Mouse (Mus musculus): ENCODE measurements around the gene Tmem210. TPM values are rescaled to one million over a fixed set of nuclear protein-coding genes. Genes with fewer than 3 reads are reported as not detected.

Gene Tmem210
- polyA plus RNA-seq, 1 experiment from 2014 or later: not detected

DNA sequence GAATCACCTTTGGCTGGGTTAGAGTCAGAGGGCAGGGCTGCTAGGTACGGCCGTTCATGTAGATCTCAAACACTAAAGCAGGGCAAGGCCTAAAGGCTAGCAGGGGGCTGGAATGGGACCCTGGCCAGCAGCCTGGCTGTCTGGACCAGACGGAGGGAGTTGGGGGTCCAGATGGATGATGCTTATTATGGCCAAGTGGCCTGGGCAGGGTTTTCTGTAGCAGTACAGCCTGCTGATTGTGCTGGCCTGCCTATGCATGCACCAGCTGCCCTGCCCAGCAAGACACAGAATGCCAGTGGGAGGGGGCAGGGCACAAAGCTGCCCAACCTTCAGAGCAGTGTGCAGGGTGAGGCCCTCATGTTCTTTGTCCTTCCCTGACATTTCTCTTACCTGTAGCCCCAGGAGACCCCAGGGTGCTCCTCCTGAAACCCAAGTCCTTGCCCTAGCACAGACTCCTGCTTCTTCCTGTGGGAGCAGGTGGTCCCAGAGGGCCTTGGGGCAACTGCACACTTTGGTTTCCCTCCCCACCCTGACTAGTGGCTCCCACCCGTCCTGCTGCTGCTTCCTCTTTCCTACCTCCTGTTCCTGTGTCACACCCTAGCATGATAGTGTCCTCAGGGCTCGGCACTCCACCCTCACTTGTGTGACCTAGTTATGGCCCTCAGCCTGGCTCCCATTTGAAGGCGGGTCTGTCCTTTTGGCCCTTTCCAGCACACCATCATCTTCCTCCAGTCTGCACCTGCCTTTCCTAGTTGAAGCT is 21.9 kb upstream of the Tmem210 start:
- Histone ChIP-seq H3K36me3 (peaks cover 31% of the 10 kb centered on the region), H3K9me3 (no peaks in the 10 kb centered on the region), H3K4me3 (peak overlapping the region; percentile 4; the same call in 1 of the 2 replicates), H3K9ac (peak overlapping the region; percentile 44), H3K27ac (replicated peaks) (no peak overlapping the region), H3K4me1 (peaks cover 59% of the 10 kb centered on the region), H3K27me3 (replicated peaks) (peaks cover 19% of the 10 kb centered on the region), H3K4me2 (peak overlapping the region; percentile 16)
- WGBS: 60% methylated on average over 6 of the region's 6 CpGs
- no peak for ATAC-seq (ENCODE audit: extremely low read depth, insufficient number of reproducible peaks, low FRiP score, low TSS enrichment)

DNA sequence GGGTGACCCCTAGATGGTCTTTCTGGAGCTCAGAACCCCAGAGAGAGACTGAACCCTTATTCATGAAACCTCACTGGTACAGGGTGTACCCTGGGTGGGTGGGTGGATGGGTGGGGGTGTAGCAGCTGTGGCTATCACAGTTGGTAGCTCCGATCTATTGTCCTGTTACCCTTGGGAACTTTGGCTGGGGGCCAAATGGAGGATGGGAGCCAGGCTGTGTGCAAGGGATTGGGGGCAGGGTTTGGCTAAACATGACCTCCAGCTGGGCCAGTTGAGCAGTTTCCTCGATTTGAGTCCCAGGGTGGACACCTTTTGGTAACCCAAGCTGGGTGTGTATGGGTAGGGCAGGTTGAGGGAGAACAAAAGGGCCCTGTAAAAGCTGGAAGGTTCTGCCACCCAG is 21.2 kb upstream of the Tmem210 start:
- Histone ChIP-seq H3K36me3 (peaks cover 31% of the 10 kb centered on the region), H3K27ac (replicated peaks) (no peak overlapping the region), H3K4me2 (peak overlapping the region; percentile 16), H3K27me3 (replicated peaks) (peaks cover 19% of the 10 kb centered on the region), H3K4me3 (no peak overlapping the region), H3K9me3 (no peaks in the 10 kb centered on the region), H3K4me1 (peaks cover 65% of the 10 kb centered on the region), H3K9ac (peak overlapping the region; percentile 44; the same call in 1 of the 2 replicates)
- ATAC-seq (ENCODE audit: extremely low read depth, insufficient number of reproducible peaks, low FRiP score, low TSS enrichment): no peak
- 30% methylated on average over 2 of the region's 2 CpGs for WGBS

DNA sequence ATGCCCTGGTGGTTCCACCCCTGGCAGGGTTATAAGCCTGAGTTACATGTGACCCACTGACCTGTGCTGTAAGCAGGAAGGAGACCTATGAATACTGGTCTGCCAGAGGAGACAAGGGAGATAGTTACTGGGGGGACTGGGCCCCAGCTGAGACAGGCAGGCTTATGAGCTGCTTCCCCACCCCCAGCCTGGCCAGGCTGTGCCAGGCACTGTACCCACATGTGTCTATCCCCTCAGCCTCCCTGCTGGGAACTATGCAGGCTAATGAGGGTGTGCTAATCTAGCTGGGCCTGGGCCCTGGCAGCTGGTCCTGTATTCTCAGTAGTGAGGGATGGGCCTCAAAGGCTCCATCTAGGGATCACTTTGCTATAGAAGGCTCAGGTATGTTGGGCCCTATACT is 20.7 kb upstream of the Tmem210 start:
- peaks cover 61% of the 10 kb centered on the region for H3K4me1 ChIP-seq
- peaks cover 19% of the 10 kb centered on the region for H3K27me3 ChIP-seq (replicated peaks)
- H3K9me3 ChIP-seq: no peaks in the 10 kb centered on the region
- no peak overlapping the region for H3K9ac ChIP-seq
- no peak for ATAC-seq (ENCODE audit: extremely low read depth, insufficient number of reproducible peaks, low FRiP score, low TSS enrichment)
- no peak overlapping the region for H3K27ac ChIP-seq (replicated peaks)
- peaks cover 31% of the 10 kb centered on the region for H3K36me3 ChIP-seq
- H3K4me2 ChIP-seq: no peak overlapping the region
- no peak overlapping the region for H3K4me3 ChIP-seq

DNA sequence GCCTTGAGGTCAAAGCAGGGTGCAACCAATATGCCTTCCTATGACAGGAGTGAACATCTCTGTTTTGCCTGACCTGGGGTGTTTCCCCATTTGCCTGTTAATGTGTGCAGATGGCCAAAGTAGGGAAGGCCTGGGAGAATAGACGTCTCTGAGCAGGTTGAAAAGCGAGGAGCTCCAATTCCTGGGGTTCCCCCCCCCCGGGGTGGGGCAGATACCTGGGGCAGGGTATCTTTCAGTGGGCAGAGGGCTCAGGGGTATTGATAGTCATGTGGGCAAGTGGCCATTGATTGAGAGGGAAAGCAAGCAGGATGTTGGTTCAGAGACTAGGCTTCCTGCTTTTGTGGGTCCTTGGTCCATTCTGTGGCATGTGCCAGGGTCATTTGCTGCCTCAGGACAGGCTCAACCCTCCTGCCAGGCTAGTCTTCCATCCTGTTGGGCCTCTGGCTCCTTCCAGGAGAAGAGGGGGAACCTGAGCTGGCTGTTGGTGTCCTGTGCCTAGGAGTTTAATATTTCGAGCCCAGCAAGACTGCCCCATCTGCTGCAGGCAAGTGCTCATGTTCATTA is 20.1 kb upstream of the Tmem210 start:
- H3K27me3 ChIP-seq (replicated peaks): peaks cover 19% of the 10 kb centered on the region
- H3K36me3 ChIP-seq: peaks cover 31% of the 10 kb centered on the region
- no peak overlapping the region for H3K4me2 ChIP-seq
- peak overlapping the region; percentile 3; the same call in 1 of the 2 replicates for H3K9ac ChIP-seq
- no peak overlapping the region for H3K4me3 ChIP-seq
- 69% methylated on average over 4 of the region's 4 CpGs for WGBS
- no peak overlapping the region for H3K27ac ChIP-seq (replicated peaks)
- H3K9me3 ChIP-seq: no peaks in the 10 kb centered on the region
- H3K4me1 ChIP-seq: peaks cover 61% of the 10 kb centered on the region
- ATAC-seq (ENCODE audit: extremely low read depth, insufficient number of reproducible peaks, low FRiP score, low TSS enrichment): no peak

DNA sequence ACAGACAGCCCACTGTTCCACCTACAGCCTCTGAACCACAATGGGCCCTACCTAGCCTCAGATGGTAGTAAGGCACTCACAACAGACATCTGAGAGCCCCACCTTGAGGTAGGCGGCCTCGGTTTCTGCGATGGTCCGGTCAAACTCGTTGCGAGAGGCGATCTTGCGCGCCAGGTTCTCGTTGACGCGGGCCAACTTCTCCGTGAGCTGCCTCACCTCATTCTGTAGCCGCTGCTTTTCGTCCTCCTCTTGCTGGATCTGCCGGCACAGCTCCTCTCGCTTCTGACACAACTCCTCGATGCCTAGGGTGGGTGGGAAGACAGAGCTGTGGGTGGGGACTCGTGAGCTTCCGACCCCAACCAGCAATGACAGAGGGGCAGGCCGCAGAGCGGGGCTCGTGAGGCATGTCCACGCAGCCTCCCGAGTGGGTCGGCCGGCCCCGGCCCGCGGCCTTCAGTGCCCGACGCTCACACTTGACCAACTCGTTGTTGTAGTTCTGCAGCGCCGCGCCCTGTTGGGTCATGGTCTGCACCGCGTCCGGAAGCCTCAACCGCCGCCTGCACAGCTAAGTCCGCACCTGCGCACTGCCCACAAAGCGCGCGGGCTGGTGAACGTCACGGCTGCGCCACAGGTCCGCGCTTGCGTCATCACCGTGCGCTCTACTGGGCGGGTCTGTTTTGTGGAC is 16.0 kb upstream of the Tmem210 start, which contains the start of the genes Ssna1 and Anapc2:
Gene Ssna1 (minus strand): TSS at position 612 of the 685 bp plus-strand sequence.
Gene Anapc2 (plus strand): TSS at position 652 of the 685 bp plus-strand sequence.
- Histone ChIP-seq H3K4me2 (peak within 1 kb of the TSS; percentile 98), H3K36me3 (peaks cover 67% of the 10 kb centered on the region), H3K4me1 (peaks cover 35% of the 10 kb centered on the region), H3K4me3 (peak within 1 kb of the TSS; percentile 89), H3K9ac (peak within 1 kb of the TSS; percentile 94), H3K27me3 (replicated peaks) (no peaks in the 10 kb centered on the region), H3K27ac (replicated peaks) (peak within 1 kb of the TSS; percentile 86), H3K9me3 (no peaks in the 10 kb centered on the region)
- ATAC-seq (ENCODE audit: extremely low read depth, insufficient number of reproducible peaks, low FRiP score, low TSS enrichment): peak; percentile 92
- 0% methylated on average over 55 of the region's 55 CpGs for WGBS

DNA sequence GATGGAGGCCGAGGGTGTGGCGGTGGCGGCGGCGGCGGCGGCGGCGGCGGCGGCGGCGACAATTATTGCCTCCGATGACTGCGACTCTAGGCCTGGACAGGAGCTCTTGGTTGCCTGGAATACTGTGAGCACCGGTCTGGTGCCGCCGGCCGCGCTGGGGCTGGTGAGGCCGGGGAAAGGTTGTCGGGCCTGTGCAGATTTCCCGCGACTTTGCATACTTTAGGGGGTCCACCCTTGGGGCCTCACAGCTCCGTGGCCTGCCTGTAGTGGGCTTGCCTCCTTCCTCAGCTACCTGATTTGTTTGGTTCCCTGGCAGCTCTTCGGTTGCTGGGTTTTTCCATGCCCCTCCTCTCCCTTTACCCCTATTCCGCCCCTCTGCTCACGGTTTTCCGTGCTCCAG is 15.4 kb upstream of the Tmem210 start:
- peak overlapping the region; percentile 74 for H3K27ac ChIP-seq (replicated peaks)
- H3K9ac ChIP-seq: peak overlapping the region; percentile 94
- ATAC-seq (ENCODE audit: extremely low read depth, insufficient number of reproducible peaks, low FRiP score, low TSS enrichment): 0 out of 2 replicates have a peak, but pooled peaks have one; percentile 38
- H3K36me3 ChIP-seq: peaks cover 72% of the 10 kb centered on the region
- no peaks in the 10 kb centered on the region for H3K27me3 ChIP-seq (replicated peaks)
- H3K9me3 ChIP-seq: no peaks in the 10 kb centered on the region
- H3K4me2 ChIP-seq: peak overlapping the region; percentile 98
- peak overlapping the region; percentile 89 for H3K4me3 ChIP-seq
- WGBS: 0% methylated on average over 29 of the region's 29 CpGs
- peaks cover 30% of the 10 kb centered on the region for H3K4me1 ChIP-seq

DNA sequence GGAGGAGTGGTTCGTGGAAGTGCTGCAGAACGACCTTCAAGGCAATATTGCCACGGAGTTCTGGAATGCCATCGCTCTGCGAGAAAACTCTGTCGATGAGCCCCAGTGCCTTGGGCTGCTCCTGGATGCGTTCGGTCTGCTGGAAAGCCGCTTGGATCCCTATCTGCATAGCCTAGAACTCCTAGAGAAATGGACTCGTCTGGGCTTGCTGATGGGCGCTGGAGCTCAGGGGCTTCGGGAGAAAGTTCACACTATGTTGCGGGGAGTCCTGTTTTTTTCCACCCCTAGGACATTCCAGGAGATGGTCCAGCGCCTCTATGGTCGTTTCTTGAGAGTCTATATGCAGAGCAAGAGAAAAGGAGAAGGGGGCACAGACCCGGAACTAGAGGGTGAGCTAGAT is 14.9 kb upstream of the Tmem210 start:
- H3K9ac ChIP-seq: peak overlapping the region; percentile 94
- ATAC-seq (ENCODE audit: extremely low read depth, insufficient number of reproducible peaks, low FRiP score, low TSS enrichment): no peak
- H3K36me3 ChIP-seq: peaks cover 76% of the 10 kb centered on the region
- H3K27me3 ChIP-seq (replicated peaks): no peaks in the 10 kb centered on the region
- 26% methylated on average over 16 of the region's 16 CpGs for WGBS
- H3K4me1 ChIP-seq: peaks cover 27% of the 10 kb centered on the region
- H3K27ac ChIP-seq (replicated peaks): peak overlapping the region; percentile 74
- H3K4me3 ChIP-seq: peak overlapping the region; percentile 89
- H3K9me3 ChIP-seq: no peaks in the 10 kb centered on the region
- H3K4me2 ChIP-seq: peak overlapping the region; percentile 98

DNA sequence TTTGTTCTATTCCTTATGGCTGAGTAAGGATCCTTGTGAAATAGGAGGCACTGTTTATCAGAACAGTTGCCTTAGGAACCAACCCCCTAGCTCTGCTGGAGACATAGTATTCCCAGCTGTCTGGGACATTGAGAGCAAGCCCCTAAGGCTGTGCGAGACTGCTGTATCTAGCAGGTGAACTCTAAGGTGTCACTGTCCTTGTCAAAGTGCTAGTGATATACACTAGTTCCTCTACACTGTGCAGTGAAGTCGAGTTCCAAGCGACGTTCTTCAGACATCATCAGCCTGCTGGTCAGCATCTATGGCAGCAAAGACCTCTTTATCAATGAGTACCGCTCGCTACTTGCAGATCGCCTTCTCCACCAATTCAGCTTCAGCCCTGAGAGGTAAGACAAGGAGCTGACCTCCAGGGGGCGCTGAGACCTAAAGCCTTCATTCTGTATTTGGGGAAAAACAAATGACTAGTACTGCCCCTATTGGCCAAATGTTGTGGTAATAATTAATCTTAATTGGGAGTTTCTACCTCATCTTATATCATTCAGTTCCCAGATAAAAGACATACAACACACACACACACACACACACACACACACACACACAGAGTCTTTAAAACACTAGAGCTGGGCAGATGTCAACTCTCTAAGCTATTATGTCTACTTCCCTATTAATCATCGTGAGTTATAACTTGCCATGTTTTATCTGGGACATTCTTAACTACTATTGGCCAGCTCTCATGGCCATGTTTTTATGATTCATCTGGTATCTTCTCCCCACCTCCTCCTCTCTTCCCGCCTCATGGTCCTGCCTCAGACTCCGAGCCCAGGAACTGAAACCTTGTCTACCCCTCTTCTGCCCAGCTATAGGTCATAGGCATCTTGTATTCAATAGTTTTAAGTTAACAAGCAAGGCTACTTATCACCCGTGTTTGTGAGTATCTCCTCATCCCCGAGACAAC is 8.7 kb upstream of the Tmem210 start:
- WGBS: 61% methylated on average over 13 of the region's 13 CpGs
- ATAC-seq (ENCODE audit: extremely low read depth, insufficient number of reproducible peaks, low FRiP score, low TSS enrichment): no peak
- no peak overlapping the region for H3K27ac ChIP-seq (replicated peaks)
- H3K4me1 ChIP-seq: peaks cover under 1% of the 10 kb centered on the region; the same call in 1 of the 2 replicates
- no peaks in the 10 kb centered on the region for H3K27me3 ChIP-seq (replicated peaks)
- peaks cover 98% of the 10 kb centered on the region for H3K36me3 ChIP-seq
- H3K9ac ChIP-seq: no peak overlapping the region
- H3K4me2 ChIP-seq: no peak overlapping the region
- H3K9me3 ChIP-seq: no peaks in the 10 kb centered on the region
- no peak overlapping the region for H3K4me3 ChIP-seq

DNA sequence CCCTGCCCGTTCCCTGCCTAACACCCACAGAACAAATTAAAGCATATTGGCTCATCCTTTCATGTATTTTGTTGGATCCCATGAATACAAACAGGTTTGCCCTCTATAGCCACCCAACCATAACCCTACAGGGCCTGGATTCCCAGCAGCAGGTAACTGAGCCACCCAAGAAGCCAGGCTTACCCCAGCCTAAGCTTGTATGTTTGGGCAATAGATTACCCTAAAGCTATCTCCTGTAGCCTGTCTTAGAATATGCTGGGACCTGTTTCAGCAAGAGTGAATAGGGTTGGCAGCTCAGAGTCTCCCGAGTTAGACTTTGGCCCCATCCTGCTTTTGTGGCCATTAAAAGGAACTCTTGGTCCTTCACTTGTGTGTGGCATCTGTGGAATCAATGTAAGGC is 2.4 kb upstream of the Tmem210 start:
- Histone ChIP-seq H3K4me2 (no peak overlapping the region), H3K4me3 (no peak overlapping the region)
- no peak for ATAC-seq (ENCODE audit: extremely low read depth, insufficient number of reproducible peaks, low FRiP score, low TSS enrichment)

DNA sequence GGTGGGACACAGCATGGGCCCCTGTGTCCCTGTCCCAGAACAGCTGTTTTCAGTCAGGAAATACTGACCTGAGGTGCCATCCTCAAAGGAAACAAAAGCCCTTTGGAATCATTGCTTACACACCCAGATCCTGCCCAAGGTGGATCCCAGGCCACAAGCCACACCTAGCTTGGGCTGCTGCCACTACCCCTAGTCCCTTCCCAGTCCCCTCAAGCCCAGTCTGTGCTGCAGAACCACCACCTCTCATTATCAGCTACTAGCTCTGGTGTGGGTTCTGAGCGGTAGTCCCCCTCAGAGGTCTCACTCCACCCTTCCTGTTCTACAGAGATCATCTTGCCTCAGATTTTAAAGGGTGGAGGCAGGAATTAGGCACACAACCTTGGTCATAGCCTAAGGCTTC is 1.6 kb upstream of the Tmem210 start:
- 44% methylated on average over 1 of the region's 1 CpGs for WGBS
- ATAC-seq (ENCODE audit: extremely low read depth, insufficient number of reproducible peaks, low FRiP score, low TSS enrichment): no peak
- H3K27ac ChIP-seq (replicated peaks): no peak overlapping the region

More for the DNA sequence above, 2.4 kb upstream of the Tmem210 start:
- peaks cover 35% of the 10 kb centered on the region for H3K27me3 ChIP-seq (replicated peaks)
- no peak overlapping the region for H3K9ac ChIP-seq
- H3K9me3 ChIP-seq: no peaks in the 10 kb centered on the region
- H3K36me3 ChIP-seq: peaks cover 57% of the 10 kb centered on the region
- WGBS: 97% methylated on average over 2 of the region's 2 CpGs
- peaks cover 25% of the 10 kb centered on the region for H3K4me1 ChIP-seq
- H3K27ac ChIP-seq (replicated peaks): no peak overlapping the region

More for the DNA sequence above, 1.6 kb upstream of the Tmem210 start:
- no peak overlapping the region for H3K4me3 ChIP-seq
- H3K9ac ChIP-seq: no peak overlapping the region
- H3K36me3 ChIP-seq: peaks cover 50% of the 10 kb centered on the region
- no peak overlapping the region for H3K4me2 ChIP-seq
- H3K4me1 ChIP-seq: peaks cover 32% of the 10 kb centered on the region
- H3K27me3 ChIP-seq (replicated peaks): peaks cover 42% of the 10 kb centered on the region
- no peaks in the 10 kb centered on the region for H3K9me3 ChIP-seq

All from heart, embryonic 13.5 days (tissue).